Mouse (Mus musculus): ENCODE measurements around the gene Chd4.

DNA sequence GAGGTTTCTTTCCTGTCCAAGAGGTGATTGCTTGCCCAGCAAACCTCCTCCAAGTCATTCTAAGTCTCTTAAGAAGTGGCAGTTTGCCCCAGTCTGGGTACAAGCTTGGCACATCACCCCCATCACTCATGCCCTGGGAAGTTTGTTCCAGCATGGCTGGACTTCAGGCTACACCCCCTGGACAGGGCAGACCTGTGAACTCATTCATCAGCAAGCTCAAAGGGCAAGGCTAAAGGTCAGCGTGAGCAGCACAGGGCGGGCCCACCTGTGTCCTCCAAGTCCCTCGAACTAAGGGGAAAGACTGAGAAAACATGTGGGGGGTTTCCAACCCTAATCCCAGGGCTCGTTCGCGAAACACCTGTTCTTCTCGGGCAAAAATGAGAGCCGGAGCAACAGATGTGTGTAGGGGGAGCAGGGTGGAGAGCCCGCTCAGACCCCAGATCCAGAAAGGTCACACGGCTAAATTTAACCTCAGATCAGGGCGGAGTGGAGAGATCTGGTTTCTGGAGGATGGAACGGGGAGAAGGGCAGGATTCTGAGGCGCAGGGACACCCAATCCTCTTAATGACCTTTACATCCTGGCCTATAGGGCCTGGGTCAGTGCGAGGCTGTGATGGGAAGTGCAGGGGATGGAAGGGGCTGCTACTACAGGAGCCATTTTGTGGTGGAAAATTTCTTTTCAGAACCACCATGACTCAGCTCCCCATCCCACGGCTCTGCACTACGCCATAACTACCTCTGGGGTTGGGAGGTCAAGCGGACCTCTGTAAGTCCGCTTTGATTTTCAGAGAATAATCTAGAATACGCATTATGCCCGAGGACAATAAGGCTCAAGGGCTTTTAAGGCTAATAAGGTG, 68.2 kb downstream of the Chd4 start:
- no peak for TF ChIP-seq CTCF (IDR thresholded peaks at IDR 0.05; ENCODE audit: low read depth, low read length)
- no peak for TF ChIP-seq POLR2A (IDR thresholded peaks at IDR 0.05; ENCODE audit: insufficient read depth, low read length)

Measured in ES-Bruce4 (cell line).